Mouse (Mus musculus): ENCODE measurements around the gene Olfr945. TPM values are rescaled to one million over a fixed set of nuclear protein-coding genes. Genes with fewer than 3 reads are reported as not detected.

Olfr945 gene
- polyA plus RNA-seq (2012; rRNA removed), result not detected in 2 replicates

GRCm38 (mm10) chr9:39276718-39277117 is at the start of gene Olfr945:
TSS of gene Olfr945 (minus strand) at chr9:39276818.

GRCm38 (mm10) chr9:39325945-39326344 is 49.3 kb upstream of the Olfr945 start, which contains the start of gene Olfr948:
TSS of gene Olfr948 (minus strand) at chr9:39326045.

GRCm38 (mm10) chr9:39249894-39250293 is 26.7 kb downstream of the Olfr945 start, which contains the start of gene Olfr1537:
TSS of gene Olfr1537 (minus strand) at chr9:39249994.

Other genes with a start within 250 kb of the Olfr945 start
- gene Olfr937, start 211.9 kb downstream of the Olfr945 start, polyA plus RNA-seq (2012; rRNA removed), result not detected in 2 replicates
- gene Olfr938, start 197.9 kb downstream of the Olfr945 start, polyA plus RNA-seq (2012; rRNA removed), result not detected in 2 replicates
- gene Olfr27, start 148.7 kb downstream of the Olfr945 start, polyA plus RNA-seq (2012; rRNA removed), result not detected in 2 replicates
- gene Olfr943, start 110.5 kb downstream of the Olfr945 start, polyA plus RNA-seq (2012; rRNA removed), result not detected in 2 replicates
- not detected in 2 replicates for gene Olfr944, start 74.9 kb downstream of the Olfr945 start, polyA plus RNA-seq (2012; rRNA removed)
- gene Olfr1537, start 26.8 kb downstream of the Olfr945 start, polyA plus RNA-seq (2012; rRNA removed), result not detected in 2 replicates
- not detected in 2 replicates for gene Olfr948, start 49.2 kb upstream of the Olfr945 start, polyA plus RNA-seq (2012; rRNA removed)
- gene Olfr951, start 110.6 kb upstream of the Olfr945 start, polyA plus RNA-seq (2012; rRNA removed), result not detected in 2 replicates
- gene Olfr952, start 150.3 kb upstream of the Olfr945 start, polyA plus RNA-seq (2012; rRNA removed), result not detected in 2 replicates
- gene Olfr954, start 179.9 kb upstream of the Olfr945 start, polyA plus RNA-seq (2012; rRNA removed), result not detected in 2 replicates
- not detected in 2 replicates for gene Olfr955, start 195.1 kb upstream of the Olfr945 start, polyA plus RNA-seq (2012; rRNA removed)
- gene Olfr44, start 217.2 kb upstream of the Olfr945 start, polyA plus RNA-seq (2012; rRNA removed), result not detected in 2 replicates
- gene Olfr957, start 239.0 kb upstream of the Olfr945 start, polyA plus RNA-seq (2012; rRNA removed), result not detected in 2 replicates

Measured in ovary, adult 2 months (tissue).